Mouse (Mus musculus) cerebellum, adult 2 months (tissue): Measurements from ENCODE around the gene Rpp38. TPM values are rescaled to one million over a fixed set of nuclear protein-coding genes. Genes with fewer than 3 reads are reported as not detected.
A peak's percentile ranks its signal among the peaks of the same experiment; 100 is the strongest.

Experiments used
- DNase-seq, 2 experiments: peaks; one replicate each; pipeline ENCODE4 v3.0.0; 2021
- H3K27ac ChIP-seq: fragments of 200-500 bp; 2 replicates; pipeline ENCODE4 v1.5.1; 2012; ENCODE audit warnings: low read length, control low read depth, inconsistent platforms; ENCODE audit not compliant: insufficient read depth
- H3K27me3 ChIP-seq: fragments of 200-500 bp; 2 replicates; pipeline ENCODE4 v1.6.1; 2012; ENCODE audit warnings: inconsistent platforms, mild to moderate bottlenecking, low read length, moderate library complexity; ENCODE audit not compliant: control insufficient read depth, insufficient read depth
- H3K4me1 ChIP-seq: fragments of 200-500 bp; 2 replicates; pipeline ENCODE4 v1.6.1; 2011; ENCODE audit warnings: low read length; ENCODE audit not compliant: control insufficient read depth, insufficient read depth
- H3K4me3 ChIP-seq: fragments of 200-500 bp; replicated peaks from 2 replicates; pipeline ENCODE3; 2011; ENCODE audit warnings: mild to moderate bottlenecking, low read depth, low read length, control low read depth; ENCODE audit not compliant: insufficient read depth
- CTCF ChIP-seq: fragments of 200-500 bp; IDR thresholded peaks from 2 replicates; pipeline ENCODE4 v1.5.1; 2011; ENCODE audit warnings: low read depth, mild to moderate bottlenecking, control low read depth, low read length, moderate library complexity, borderline replicate concordance; ENCODE audit not compliant: insufficient read depth
- POLR2A ChIP-seq: fragments of 200-500 bp; IDR thresholded peaks from 2 replicates; pipeline ENCODE4 v1.6.1; 2011; ENCODE audit warnings: low read length, control low read depth, borderline replicate concordance; ENCODE audit not compliant: insufficient read depth
- WGBS: fragments of 180-500 bp; shearing (Covaris S2); methylation state at CpG from one replicate; pipeline ENCODE4 v1.1.7; 2018; 5-methylcytosine and 5-hydroxymethylcytosine counted together
- polyA plus RNA-seq: library from polyadenylated mRNA; depleted of rRNA; stranded (reverse); fragments of >200 nt; gene quantifications from 2 replicates; pipeline ENCODE4 v1.2.3, GENCODE M21; 2012

Rpp38 gene
- polyA plus RNA-seq, 1 experiment, result 13.5 TPM

DNA sequence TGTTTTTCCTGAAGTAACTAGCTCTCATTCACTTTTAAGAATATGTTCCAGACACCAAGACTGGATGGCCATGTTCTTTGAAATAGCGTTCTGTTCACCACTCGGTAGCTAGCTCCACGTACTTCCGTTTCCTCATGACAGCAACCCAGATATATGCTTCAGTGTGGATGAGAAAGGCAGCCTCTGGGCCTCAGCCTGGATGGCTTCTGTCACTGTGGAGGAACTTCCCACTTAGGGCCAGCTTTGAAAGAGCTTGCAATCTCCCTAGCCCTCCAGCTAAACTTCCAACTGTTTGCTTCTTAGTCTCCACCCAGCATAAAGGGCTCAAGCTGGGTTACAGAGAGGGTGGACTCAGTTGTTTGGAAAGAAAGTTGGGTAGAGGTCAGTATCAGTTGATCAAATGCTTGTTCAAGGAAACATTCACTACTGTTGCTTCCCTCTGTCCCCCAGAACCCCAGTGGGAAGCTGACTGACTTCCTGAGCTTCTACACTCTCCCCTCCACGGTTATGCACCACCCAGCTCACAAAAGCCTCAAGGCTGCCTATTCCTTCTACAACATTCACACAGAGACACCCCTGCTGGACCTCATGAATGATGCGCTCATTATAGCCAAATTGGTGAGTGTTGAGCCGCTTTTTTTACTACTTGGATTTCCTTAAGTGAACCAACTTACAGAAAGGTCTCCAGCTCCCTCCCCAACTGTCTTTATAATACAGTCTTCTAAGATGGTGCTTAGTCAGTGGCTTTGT, 7.9 kb downstream of the Rpp38 start:
- TF ChIP-seq CTCF, result no peak
- TF ChIP-seq POLR2A, result no peak

DNA sequence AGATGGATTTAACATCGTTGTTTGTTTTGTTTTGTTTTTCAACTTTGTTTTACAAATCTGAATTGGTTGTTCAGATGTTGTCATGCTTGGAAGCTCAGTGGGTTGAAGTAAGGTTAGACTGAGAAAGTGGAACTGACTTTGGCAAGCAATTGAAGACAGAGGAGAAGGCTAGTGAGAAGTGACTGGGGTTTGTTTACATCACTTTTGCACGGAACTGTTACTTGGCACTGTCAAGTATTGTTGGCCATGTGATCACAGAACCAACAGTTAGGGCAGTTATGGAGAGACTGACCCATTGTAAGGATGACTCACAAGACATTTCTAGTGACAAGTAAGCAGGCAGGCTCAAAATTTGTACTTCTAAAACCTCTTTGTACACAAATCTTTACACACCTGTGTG, 9.3 kb downstream of the Rpp38 start:
- WGBS, result 77% methylated on average over 2 of the region's 2 CpGs
- no peak for TF ChIP-seq CTCF
- TF ChIP-seq POLR2A, result no peak
- no peak for DNase-seq

More for the DNA sequence above, 7.9 kb downstream of the Rpp38 start:
- DNase-seq, result no peak
- H3K4me1 ChIP-seq, result no peaks in the 10 kb centered on the region
- no peak overlapping the region for H3K4me3 ChIP-seq
- 92% methylated on average over 7 of the region's 7 CpGs for WGBS
- no peaks in the 10 kb centered on the region for H3K27me3 ChIP-seq
- H3K27ac ChIP-seq, result no peak overlapping the region

DNA sequence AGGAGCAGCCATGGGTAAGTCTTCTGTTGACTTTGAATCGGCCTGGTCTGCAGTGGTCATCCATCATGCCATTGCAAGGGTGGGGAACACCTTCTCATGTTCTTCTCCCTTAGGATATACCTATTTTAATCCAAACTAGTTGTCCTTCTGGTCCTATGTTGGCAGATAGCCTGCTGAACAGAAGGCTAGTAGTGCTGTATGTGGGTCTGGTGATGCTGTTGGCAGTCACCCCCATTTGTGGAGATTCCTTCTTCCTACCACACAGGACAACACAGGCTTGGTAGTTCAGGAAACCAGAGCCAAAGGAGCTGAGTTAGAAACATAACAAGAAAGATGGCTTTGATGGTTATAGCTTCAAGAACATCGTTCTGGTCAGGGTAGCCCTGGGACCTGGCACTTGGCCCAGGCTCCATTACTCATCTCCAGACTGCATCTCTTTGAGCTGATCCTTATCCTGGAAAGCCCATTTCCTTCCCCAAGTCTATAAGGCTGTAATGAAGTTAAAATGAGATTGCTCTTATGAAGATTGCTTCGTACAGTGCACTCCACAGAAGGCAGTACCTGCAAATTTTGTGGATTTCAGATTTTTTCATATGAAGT, 26.9 kb downstream of the Rpp38 start:
- no peak for TF ChIP-seq CTCF
- TF ChIP-seq POLR2A, result no peak
- peak overlapping the region; percentile 1; the same call in 1 of the 2 replicates for H3K27ac ChIP-seq
- H3K4me1 ChIP-seq, result peaks cover 4% of the 10 kb centered on the region; the same call in 1 of the 2 replicates
- peak; percentile 68 to 88 for DNase-seq
- no peaks in the 10 kb centered on the region for H3K27me3 ChIP-seq
- WGBS, result 29% methylated on average over 3 of the region's 3 CpGs
- no peak overlapping the region for H3K4me3 ChIP-seq

More for the DNA sequence above, 9.3 kb downstream of the Rpp38 start:
- Histone ChIP-seq H3K27ac (no peak overlapping the region), H3K4me3 (no peak overlapping the region), H3K4me1 (no peaks in the 10 kb centered on the region), H3K27me3 (no peaks in the 10 kb centered on the region)

DNA sequence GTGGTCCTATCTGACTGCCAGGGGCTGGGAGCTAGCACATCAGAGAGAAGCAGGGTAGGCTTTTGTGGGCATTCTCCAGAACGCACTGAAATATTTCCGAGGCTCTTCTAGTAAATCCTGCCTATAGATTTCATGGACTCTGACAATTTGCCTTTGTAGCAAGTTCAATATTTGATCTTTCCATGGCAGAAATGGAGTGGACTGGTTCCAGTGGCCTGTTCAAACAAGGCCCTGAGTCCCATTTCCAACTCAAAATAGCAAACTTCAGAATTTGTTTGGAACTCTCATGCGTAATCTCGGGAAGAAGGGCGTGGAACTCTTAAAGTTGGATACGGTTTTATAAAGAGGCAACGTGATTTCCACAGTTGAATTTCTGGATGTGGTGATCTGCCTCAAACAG, 36.6 kb downstream of the Rpp38 start:
- 92% methylated on average over 7 of the region's 7 CpGs for WGBS
- Histone ChIP-seq H3K27me3 (no peaks in the 10 kb centered on the region), H3K4me1 (no peaks in the 10 kb centered on the region), H3K27ac (no peak overlapping the region), H3K4me3 (no peak overlapping the region)
- no peak for TF ChIP-seq CTCF
- TF ChIP-seq POLR2A, result no peak
- DNase-seq, result no peak

DNA sequence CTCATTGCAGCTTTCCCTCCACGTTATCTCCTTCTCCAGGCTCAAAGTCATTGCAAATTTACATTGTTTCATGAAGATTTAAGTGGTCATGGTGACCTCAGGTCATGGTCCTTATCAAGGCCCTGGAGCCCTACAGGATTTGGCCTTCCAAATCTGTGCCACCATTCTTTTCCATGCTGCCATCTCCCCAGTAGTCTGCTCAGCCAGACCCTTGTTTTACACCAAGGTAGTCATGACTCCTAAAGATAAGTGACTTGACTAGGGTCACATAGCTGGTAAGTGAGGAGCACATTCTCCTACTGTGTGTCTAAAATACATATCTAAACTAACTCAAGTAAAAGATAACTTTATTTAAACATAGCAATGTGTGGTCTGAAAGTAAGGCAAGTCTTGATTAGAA, 40.3 kb downstream of the Rpp38 start:
- TF ChIP-seq POLR2A, result no peak
- no peak for TF ChIP-seq CTCF
- H3K27me3 ChIP-seq, result no peaks in the 10 kb centered on the region
- no peaks in the 10 kb centered on the region for H3K4me1 ChIP-seq
- no peak overlapping the region for H3K27ac ChIP-seq
- DNase-seq, result no peak
- whole genome bisulfite sequencing, result 96% methylated on average over 1 of the region's 1 CpGs
- H3K4me3 ChIP-seq, result no peak overlapping the region

DNA sequence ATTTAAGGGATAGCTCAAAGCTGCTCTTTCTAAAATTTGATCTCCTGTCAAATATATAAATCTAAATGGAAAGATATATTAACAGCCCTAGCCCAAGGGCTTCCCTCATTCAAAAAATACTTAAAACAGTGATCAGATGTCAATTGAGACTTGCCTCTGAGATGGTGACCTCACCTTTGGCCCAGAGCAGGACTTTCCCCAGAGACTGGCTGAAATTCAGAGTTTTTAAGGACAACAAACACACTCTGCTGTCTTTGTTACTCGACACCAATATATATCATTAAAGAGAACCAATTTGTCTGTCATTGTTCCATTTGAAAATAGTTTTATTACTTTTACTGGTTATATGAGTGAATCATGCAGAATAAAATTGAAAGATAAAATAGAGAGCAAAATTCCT, 42.9 kb downstream of the Rpp38 start:
- Histone ChIP-seq H3K4me1 (peaks cover 3% of the 10 kb centered on the region; the same call in 1 of the 2 replicates), H3K4me3 (no peak overlapping the region), H3K27me3 (no peaks in the 10 kb centered on the region), H3K27ac (no peak overlapping the region)
- 69% methylated on average over 1 of the region's 1 CpGs for WGBS
- TF ChIP-seq POLR2A (no peak), CTCF (no peak)
- DNase-seq, result no peak

DNA sequence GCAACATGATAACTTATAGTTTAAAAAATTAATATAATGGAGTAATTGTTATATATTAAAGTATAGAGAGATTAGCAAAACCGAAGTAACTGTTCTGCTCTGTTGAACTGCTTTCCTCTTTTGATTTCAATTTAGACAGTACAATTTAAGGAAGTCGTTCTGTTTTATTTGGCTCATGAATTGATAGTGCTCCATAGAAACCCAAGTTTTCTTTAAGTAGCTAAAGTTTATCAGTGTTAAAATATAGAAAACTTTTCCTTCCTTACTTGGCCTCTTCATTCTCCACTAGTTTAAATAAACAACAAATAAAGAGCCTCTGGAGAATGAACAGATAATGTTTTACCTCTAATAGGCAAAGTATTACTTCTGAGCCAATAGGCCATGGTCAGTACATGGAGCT, 46.2 kb downstream of the Rpp38 start:
- WGBS, result 76% methylated on average over 2 of the region's 2 CpGs
- Histone ChIP-seq H3K27ac (no peak overlapping the region), H3K4me1 (peaks cover 3% of the 10 kb centered on the region; the same call in 1 of the 2 replicates), H3K4me3 (no peak overlapping the region), H3K27me3 (no peaks in the 10 kb centered on the region)
- TF ChIP-seq POLR2A (no peak), CTCF (no peak)
- no peak for DNase-seq

DNA sequence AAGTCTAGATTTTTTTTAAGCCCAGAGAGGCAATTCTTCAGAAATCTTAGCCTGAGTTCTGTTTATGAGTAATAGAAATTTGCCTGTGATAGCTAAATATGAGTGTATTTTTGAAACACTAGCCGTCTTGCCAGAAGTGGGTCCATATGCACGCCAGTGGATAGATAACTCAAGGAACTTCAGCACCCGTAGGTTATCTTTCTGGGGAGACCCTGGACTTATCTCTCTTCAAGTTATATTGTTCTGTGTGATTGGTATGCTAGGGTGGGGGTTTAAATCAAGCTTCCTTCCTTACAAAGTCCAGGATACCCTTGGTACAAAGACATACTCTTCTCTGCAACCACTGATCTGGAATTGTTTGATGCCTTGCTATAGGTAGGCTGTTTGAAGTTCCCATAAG, 46.7 kb downstream of the Rpp38 start:
- no peaks in the 10 kb centered on the region for H3K27me3 ChIP-seq
- no peak for DNase-seq
- TF ChIP-seq POLR2A (no peak), CTCF (no peak)
- 45% methylated on average over 3 of the region's 3 CpGs for WGBS
- H3K4me1 ChIP-seq, result peaks cover 3% of the 10 kb centered on the region; the same call in 1 of the 2 replicates
- H3K4me3 ChIP-seq, result peak overlapping the region; percentile 10
- no peak overlapping the region for H3K27ac ChIP-seq
